Mouse (Mus musculus): ENCODE measurements around the gene Crebrf.

Gene Crebrf

GRCm38 (mm10) chr17:26705463-26706359 is 9.7 kb upstream of the Crebrf start:
- in situ Hi-C loops (cut with MboI, MseI) = loop anchor here (10.0 kb wide), 1 partner anchor 169 kb away; no protein-coding TSS in a partner anchor

- in situ Hi-C loops (cut with MboI, MseI) = loop anchor here (10.0 kb wide), 1 partner anchor 168 kb away; no protein-coding TSS in a partner anchor
Measured at GRCm38 (mm10) chr17:26707066-26707465, 8.4 kb upstream of the Crebrf start.

- in situ Hi-C loops (cut with MboI, MseI) = loop anchor here (10.0 kb wide), 1 partner anchor 166 kb away; no protein-coding TSS in a partner anchor
Measured at GRCm38 (mm10) chr17:26708499-26708898, 7.0 kb upstream of the Crebrf start.

- in situ Hi-C loops (cut with MboI, MseI) = loop anchor here (10.0 kb wide), 1 partner anchor 166 kb away; no protein-coding TSS in a partner anchor
Measured at GRCm38 (mm10) chr17:26708993-26709590, 6.4 kb upstream of the Crebrf start.

GRCm38 (mm10) chr17:26710049-26710448 is 5.4 kb upstream of the Crebrf start:
- in situ Hi-C loops (cut with MboI, MseI) = loop anchor here (5.0 kb wide), 1 partner anchor 857 kb away; the partner anchor contains the start of gene AI413582

GRCm38 (mm10) chr17:26715916-26716717 is 667 bp downstream of the Crebrf start:
- in situ Hi-C loops (cut with MboI, MseI) = no loop called here

- in situ Hi-C loops (cut with MboI, MseI) = no loop called here
Measured at GRCm38 (mm10) chr17:26717868-26718267, 2.4 kb downstream of the Crebrf start.

- in situ Hi-C loops (cut with MboI, MseI) = no loop called here
Measured at GRCm38 (mm10) chr17:26719405-26719804, 4.0 kb downstream of the Crebrf start.

GRCm38 (mm10) chr17:26721802-26722201 is 6.4 kb downstream of the Crebrf start:
- in situ Hi-C loops (cut with MboI, MseI) = no loop called here

- in situ Hi-C loops (cut with MboI, MseI) = no loop called here
Measured at GRCm38 (mm10) chr17:26724790-26725189, 9.3 kb downstream of the Crebrf start.

GRCm38 (mm10) chr17:26726674-26727073 is 11.2 kb downstream of the Crebrf start:
- in situ Hi-C loops (cut with MboI, MseI) = no loop called here

- in situ Hi-C loops (cut with MboI, MseI) = no loop called here
Measured at GRCm38 (mm10) chr17:26727110-26727755, 11.8 kb downstream of the Crebrf start.

GRCm38 (mm10) chr17:26742581-26742980 is 27.1 kb downstream of the Crebrf start:
- in situ Hi-C loops (cut with MboI, MseI) = no loop called here

GRCm38 (mm10) chr17:26743294-26743693 is 27.8 kb downstream of the Crebrf start:
- in situ Hi-C loops (cut with MboI, MseI) = no loop called here

- in situ Hi-C loops (cut with MboI, MseI) = no loop called here
Measured at GRCm38 (mm10) chr17:26749975-26750374, 34.5 kb downstream of the Crebrf start.

GRCm38 (mm10) chr17:26752297-26752696 is 36.8 kb downstream of the Crebrf start:
- in situ Hi-C loops (cut with MboI, MseI) = no loop called here

- in situ Hi-C loops (cut with MboI, MseI) = no loop called here
Measured at GRCm38 (mm10) chr17:26753476-26753875, 38.0 kb downstream of the Crebrf start.

GRCm38 (mm10) chr17:26767100-26767753 is 51.8 kb downstream of the Crebrf start:
- in situ Hi-C loops (cut with MboI, MseI) = no loop called here

GRCm38 (mm10) chr17:26767754-26768124 is 52.3 kb downstream of the Crebrf start:
- in situ Hi-C loops (cut with MboI, MseI) = no loop called here

GRCm38 (mm10) chr17:26776211-26776610 is 60.8 kb downstream of the Crebrf start:
- in situ Hi-C loops (cut with MboI, MseI) = no loop called here

GRCm38 (mm10) chr17:26778001-26778400 is 62.6 kb downstream of the Crebrf start:
- in situ Hi-C loops (cut with MboI, MseI) = no loop called here

All from T-helper 1 cell (primary cell).